Mouse (Mus musculus) right cerebral cortex, postnatal 25 days (tissue): ENCODE measurements at regions not wholly inside any gene's neighbourhood (a gene's known extent, or its start where the extent isn't known, plus 50 kb on each side); places are given as distances from the start of the nearest gene placed in this dataset.

Source experiments
- DNase-seq: peaks from one replicate; pipeline ENCODE4 v3.0.0; 2022

DNA sequence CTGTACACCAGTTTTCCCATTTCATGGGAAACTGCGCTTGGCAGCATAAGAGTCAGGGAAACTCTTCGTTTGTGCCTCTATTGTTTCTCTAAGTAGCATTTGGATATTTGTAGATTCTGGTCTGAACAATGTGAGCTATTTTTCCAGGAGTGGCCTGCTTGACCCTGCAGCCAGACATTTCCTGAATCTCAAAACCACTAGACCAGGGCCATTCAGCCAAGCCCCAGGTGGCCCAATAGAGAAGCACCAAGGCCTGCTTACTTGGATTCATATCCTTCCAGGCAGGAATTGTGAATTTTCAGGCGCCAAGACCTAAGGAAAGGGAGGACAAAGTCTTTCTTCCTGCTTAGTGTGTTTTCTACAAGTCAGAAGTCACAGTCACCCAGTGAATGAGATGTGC is 85.9 kb upstream of the Hs3st1 start:
- DNase-seq: no peak

DNA sequence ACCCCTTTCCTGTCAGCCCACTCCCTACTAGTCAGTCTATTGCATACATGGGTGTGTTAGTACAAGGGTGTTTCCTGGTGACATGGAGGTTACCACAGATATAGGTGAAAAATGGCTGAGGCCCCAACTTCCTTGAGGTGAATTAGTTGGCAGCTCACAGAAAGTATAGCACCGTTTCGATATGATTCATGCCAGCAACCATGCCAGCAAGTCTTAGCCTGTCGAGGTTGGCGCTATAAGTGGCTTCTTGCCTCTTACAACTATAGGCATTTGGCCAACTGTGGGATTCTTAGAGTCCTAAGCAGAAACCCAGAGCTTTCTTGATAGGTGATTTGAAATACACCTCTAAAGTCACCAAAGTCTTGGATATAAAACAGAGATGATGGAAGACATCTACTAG is 85.3 kb upstream of the Hs3st1 start:
- no peak for DNase-seq

DNA sequence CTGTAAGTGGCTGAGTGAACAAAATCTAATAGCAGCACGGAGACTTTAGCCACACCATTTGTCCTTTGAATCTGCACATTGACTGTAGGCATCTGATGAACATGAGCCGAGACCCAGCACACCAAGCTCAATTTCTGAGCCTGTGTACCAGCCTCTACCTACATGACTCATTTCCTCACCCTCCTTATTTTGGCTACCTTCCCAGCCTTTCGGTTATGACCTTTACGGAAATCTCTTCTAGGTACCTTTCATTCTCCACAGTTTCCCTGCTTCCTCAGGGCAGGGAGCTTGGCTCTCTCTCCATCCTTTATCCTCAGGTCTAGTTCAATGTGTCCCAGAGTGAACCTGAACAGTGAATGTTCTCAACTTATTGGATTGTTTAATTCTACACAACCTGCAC is 77.3 kb upstream of the Hs3st1 start:
- no peak for DNase-seq

DNA sequence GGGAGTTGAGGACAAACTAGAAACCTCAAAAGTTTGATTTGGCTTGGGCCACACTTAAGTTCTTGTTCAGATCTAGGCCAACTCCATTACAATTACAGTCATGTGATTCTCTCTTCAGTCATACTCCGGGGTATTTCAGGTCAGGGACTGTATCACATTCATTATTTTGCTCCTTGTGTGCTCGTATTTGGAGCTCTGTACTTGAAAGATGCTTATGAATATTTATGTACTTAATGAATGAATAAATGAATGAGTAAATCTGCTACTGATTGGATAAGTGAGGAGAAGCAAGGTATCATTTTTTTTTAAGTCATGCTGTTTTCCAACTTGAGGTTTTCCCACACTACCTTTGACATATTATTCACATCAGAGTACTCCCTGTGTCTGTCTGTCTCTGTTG is 69.4 kb upstream of the Hs3st1 start:
- no peak for DNase-seq

DNA sequence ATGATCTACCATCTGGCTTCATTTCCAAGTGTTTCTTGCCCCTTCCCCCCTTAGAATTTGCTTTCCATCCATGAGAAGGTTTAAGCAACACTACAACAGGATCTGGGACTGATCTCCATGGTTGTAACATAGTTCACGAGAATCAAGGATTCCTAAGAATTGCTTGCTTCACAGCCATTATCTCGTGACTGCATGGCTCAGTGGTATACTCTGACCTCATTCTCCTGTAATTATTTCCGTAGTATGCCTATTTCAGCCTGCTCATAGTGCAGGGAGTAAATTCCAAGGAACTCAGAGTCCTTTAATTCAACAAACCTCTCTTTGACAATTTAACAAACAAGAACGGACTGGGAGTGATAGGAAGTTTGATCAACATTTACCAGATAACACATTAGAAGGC is 51.4 kb upstream of the Hs3st1 start:
- no peak for DNase-seq
